Mouse (Mus musculus) T-cell, adult 66 days (primary cell): ENCODE results near the gene Galntl6. TPM values are rescaled to one million over a fixed set of nuclear protein-coding genes. Genes with fewer than 3 reads are reported as not detected.

Experiments used
- total RNA-seq, 2 experiments: library from RNA; stranded (reverse); gene quantifications; 3 replicates in 1 of 2; 4 replicates in 1 of 2; pipeline ENCODE4 v1.2.4; 2023

Galntl6 gene
- total RNA-seq = not detected

GRCm38 (mm10) chr8:58912196-58912839, at the start of gene Galntl6:
TSS of gene Galntl6 (minus strand) at chr8:58912640.

GRCm38 (mm10) chr8:58911677-58912076, 763 bp downstream of the Galntl6 start, which contains the start of gene BC030500:
TSS of gene BC030500 (plus strand) at chr8:58911755.

Other genes starting within 250 kb of the Galntl6 start
- not detected for gene BC030500, start 885 bp downstream of the Galntl6 start, total RNA-seq